ENCODE assay signal across 12 mouse cellular contexts in the genomic region with DNA sequence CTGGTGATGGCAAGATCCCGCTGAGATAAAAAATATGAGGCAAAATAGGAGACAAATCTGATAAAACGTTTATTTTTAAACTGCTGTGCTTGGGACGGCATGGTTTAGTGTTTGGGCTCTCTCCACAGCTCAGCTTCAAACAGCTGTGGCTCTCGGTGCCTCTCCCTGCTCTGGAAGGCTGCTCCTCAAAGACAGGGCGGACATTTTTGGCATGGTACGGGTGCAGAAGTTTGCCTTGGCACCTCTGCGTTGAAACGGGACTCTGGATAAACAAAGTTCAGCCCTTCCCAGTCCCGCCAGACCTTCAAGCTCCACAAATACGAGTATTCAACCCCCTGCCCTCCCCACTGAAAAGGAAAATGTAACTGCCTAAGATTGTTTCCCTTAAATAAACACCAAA.
DNase-seq lines count a peak whose midpoint lies in the region; ATAC-seq and TF ChIP-seq lines count a peak whose summit lies in the region.
"Had no signal": no experiment of that assay in that cellular context is flagged by ENCODE, and none has a peak within 500 bp of the region (broad histone marks: within the 10 kb centered on the region; RNA-seq: fewer than 3 reads in every experiment).

No protein-coding gene starts in this region.

- ATAC-seq in heart, embryonic 12.5 days (ENCODE audit: insufficient number of reproducible peaks, low FRiP score), result no peak
- ATAC-seq in limb, embryonic 14.5 days (ENCODE audit: low FRiP score, low read depth), result peak; percentile 71
- ATAC-seq: hindbrain, embryonic 16.5 days had no signal

- H3K36me3 ChIP-seq in heart, embryonic 12.5 days, result no peaks in the 10 kb centered on the region
- no peaks in the 10 kb centered on the region for H3K36me3 ChIP-seq in limb, embryonic 14.5 days (ENCODE audit: control insufficient read depth, insufficient read depth, low read length)
- H3K36me3 ChIP-seq: embryonic facial prominence, embryonic 12.5 days had no signal

- DNase-seq in heart, adult 11 months, result peak; percentile 94
- peak; percentile 30 for DNase-seq in urinary bladder, postnatal 14 days (ENCODE audit: low spot score)
- no peak for DNase-seq in urinary bladder, adult 2 months (ENCODE audit: low spot score)
- DNase-seq in limb, embryonic 14.5 days (ENCODE audit: low spot score), result peak; percentile 38
- DNase-seq in thymus, postnatal 36 days, result no peak
- DNase-seq in right cerebral cortex, postnatal 14 days, result no peak
- DNase-seq in right cerebral cortex, postnatal 25 days, result no peak
- DNase-seq: adrenal gland, adult 8-10 months; cerebellum, adult 11 months had no signal

- no peaks in the 10 kb centered on the region for H3K27me3 ChIP-seq in heart, embryonic 12.5 days (replicated peaks)
- H3K27me3 ChIP-seq in limb, embryonic 14.5 days (ENCODE audit: control insufficient read depth, insufficient read depth, low read length), result no peaks in the 10 kb centered on the region
- H3K27me3 ChIP-seq: embryonic facial prominence, embryonic 12.5 days had no signal

- H3K4me3 ChIP-seq in heart, embryonic 12.5 days, result no peak overlapping the region
- H3K4me3 ChIP-seq in limb, embryonic 14.5 days (replicated peaks; ENCODE audit: low read length), result no peak overlapping the region
- H3K4me3 ChIP-seq: embryonic facial prominence, embryonic 12.5 days had no signal

- no peaks in the 10 kb centered on the region for H3K4me1 ChIP-seq in heart, embryonic 12.5 days (replicated peaks)
- peaks cover 22% of the 10 kb centered on the region for H3K4me1 ChIP-seq in limb, embryonic 14.5 days (ENCODE audit: control insufficient read depth, insufficient read depth, low read length)

- no peaks in the 10 kb centered on the region for H3K9me3 ChIP-seq in heart, embryonic 12.5 days (replicated peaks)
- no peaks in the 10 kb centered on the region for H3K9me3 ChIP-seq in limb, embryonic 14.5 days (ENCODE audit: control insufficient read depth, low read length)
- H3K9me3 ChIP-seq: embryonic facial prominence, embryonic 12.5 days had no signal

- no peak overlapping the region for H3K9ac ChIP-seq in heart, embryonic 12.5 days
- no peak overlapping the region for H3K9ac ChIP-seq in limb, embryonic 14.5 days (ENCODE audit: low read depth, low read length, severe bottlenecking)
- H3K9ac ChIP-seq: embryonic facial prominence, embryonic 12.5 days had no signal

- no peak for TF ChIP-seq POLR2A in limb, embryonic 14.5 days (IDR thresholded peaks at IDR 0.05; ENCODE audit: borderline replicate concordance, extremely low read depth, insufficient read depth, insufficient read length)

- H3K4me2 ChIP-seq in heart, embryonic 12.5 days, result no peak overlapping the region
- H3K4me2 ChIP-seq in limb, embryonic 14.5 days (replicated peaks; ENCODE audit: low read depth, low read length, severe bottlenecking), result peak overlapping the region; percentile 39
- H3K4me2 ChIP-seq: embryonic facial prominence, embryonic 12.5 days had no signal

- WGBS in heart, embryonic 12.5 days, result 41% methylated on average over 10 of the region's 10 CpGs
- WGBS in limb, embryonic 14.5 days, result 30% methylated on average over 10 of the region's 10 CpGs

- H3K27ac ChIP-seq in heart, embryonic 12.5 days (ENCODE audit: poor library complexity, severe bottlenecking), result no peak overlapping the region
- peak overlapping the region; percentile 50 for H3K27ac ChIP-seq in limb, embryonic 14.5 days (replicated peaks; ENCODE audit: low read depth, low read length)

Comparison
In these comparisons a context has a peak if more than half of its experiments do, and no peak if none do; other contexts are left out.
1. DNase-seq: peak in heart, adult 11 months (single experiment), urinary bladder, postnatal 14 days (single experiment) and limb, embryonic 14.5 days (single experiment); none in urinary bladder, adult 2 months (single experiment), thymus, postnatal 36 days (0 of 2), right cerebral cortex, postnatal 14 days (single experiment) and right cerebral cortex, postnatal 25 days (single experiment).